Mouse (Mus musculus): Measurements from ENCODE around the gene Usmg5.

Usmg5 gene

GRCm38 (mm10) chr19:47057684-47058083, 32.8 kb downstream of the Usmg5 start:
- WGBS: 70% methylated on average over 1 of the region's 1 CpGs

- WGBS: 94% methylated on average over 4 of the region's 4 CpGs
Measured at GRCm38 (mm10) chr19:47053471-47053870, 37.0 kb downstream of the Usmg5 start.

- 81% methylated on average over 4 of the region's 4 CpGs for WGBS
Measured at GRCm38 (mm10) chr19:47052927-47053326, 37.5 kb downstream of the Usmg5 start.

GRCm38 (mm10) chr19:47050271-47051032, 40.0 kb downstream of the Usmg5 start, which contains the start of gene Pcgf6:
Gene Pcgf6, minus strand, starts transcription at chr19:47050906.
- WGBS: under 1% methylated on average over 75 of the region's 75 CpGs

GRCm38 (mm10) chr19:47049840-47050239, 40.6 kb downstream of the Usmg5 start:
- 6% methylated on average over 7 of the region's 7 CpGs for WGBS

- 50% methylated on average over 4 of the region's 4 CpGs for WGBS
Measured at GRCm38 (mm10) chr19:47049061-47049460, 41.4 kb downstream of the Usmg5 start.

- WGBS: 91% methylated on average over 13 of the region's 13 CpGs
Measured at GRCm38 (mm10) chr19:47047236-47047833, 43.1 kb downstream of the Usmg5 start.

GRCm38 (mm10) chr19:47046343-47046742, 44.1 kb downstream of the Usmg5 start:
- 91% methylated on average over 1 of the region's 1 CpGs for WGBS

- WGBS: 77% methylated on average over 3 of the region's 3 CpGs
Measured at GRCm38 (mm10) chr19:47043608-47044007, 46.8 kb downstream of the Usmg5 start.

- 58% methylated on average over 3 of the region's 3 CpGs for WGBS
Measured at GRCm38 (mm10) chr19:47040720-47041473, 49.5 kb downstream of the Usmg5 start.

- WGBS: 73% methylated on average over 3 of the region's 3 CpGs
Measured at GRCm38 (mm10) chr19:47036596-47036995, 53.9 kb downstream of the Usmg5 start.

GRCm38 (mm10) chr19:47034916-47035315, 55.5 kb downstream of the Usmg5 start:
- 56% methylated on average over 4 of the region's 4 CpGs for WGBS
